Mouse (Mus musculus) layer of hippocampus, postnatal 10 days (tissue): ENCODE results near the gene Nrg3. TPM values are rescaled to one million over a fixed set of nuclear protein-coding genes. Genes with fewer than 3 reads are reported as not detected.
"Not testable (repeated sequence)": the region's sequence is repeated elsewhere in the genome, so short reads cannot be mapped to it uniquely, and the experiment has no call there.

ENCODE experiments used
- DNase-seq, 2 experiments: peaks; one replicate each; pipeline ENCODE4 v3.0.0; 2021; ENCODE audit warnings: low spot score in 2 of 2
- total RNA-seq, 2 experiments: library from RNA; stranded (reverse); gene quantifications; 2 replicates each; pipeline ENCODE4 v1.2.3; 2021

Nrg3 gene
- total RNA-seq, 2 experiments from 2014 or later, result 73.0 to 77.2 TPM

DNA sequence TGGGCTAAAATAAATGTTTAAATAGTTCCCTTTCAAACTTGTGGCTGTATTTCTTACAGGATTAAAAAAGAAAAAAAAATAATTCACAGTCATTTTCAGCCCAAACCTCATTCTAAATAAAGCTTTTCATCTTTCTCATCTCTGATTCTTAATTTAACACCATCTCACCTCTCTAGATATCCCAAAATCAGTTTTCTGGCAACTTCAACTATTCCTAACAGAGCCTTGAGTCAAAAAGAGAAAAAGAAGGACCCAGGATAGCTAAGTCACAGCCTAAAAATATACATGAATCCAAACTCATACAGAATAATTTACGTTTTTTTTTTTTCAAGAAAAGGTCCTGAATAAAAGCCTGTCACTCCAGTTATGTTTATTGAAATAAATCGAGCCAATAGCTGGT lies 232.6 kb downstream of the Nrg3 start:
- no peak for DNase-seq

DNA sequence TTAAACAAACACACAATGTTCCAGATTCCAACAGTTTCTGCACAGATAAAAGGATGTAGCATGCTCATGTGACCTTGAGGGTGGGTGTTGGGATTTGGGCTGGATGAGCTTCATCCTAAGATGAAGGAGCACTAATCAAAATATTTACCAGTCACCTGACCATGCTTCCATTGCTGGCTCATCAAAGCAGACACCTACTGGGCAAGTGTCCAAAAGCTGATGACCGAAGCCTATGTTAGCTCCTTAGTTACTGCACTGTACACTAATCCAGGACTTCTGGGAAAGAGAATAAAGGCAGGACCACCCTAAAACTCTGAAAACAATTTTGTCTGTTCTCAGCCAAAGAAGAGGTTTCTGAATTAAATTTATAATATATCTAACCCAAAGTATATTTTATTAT lies 261.4 kb downstream of the Nrg3 start:
- DNase-seq, result no peak

DNA sequence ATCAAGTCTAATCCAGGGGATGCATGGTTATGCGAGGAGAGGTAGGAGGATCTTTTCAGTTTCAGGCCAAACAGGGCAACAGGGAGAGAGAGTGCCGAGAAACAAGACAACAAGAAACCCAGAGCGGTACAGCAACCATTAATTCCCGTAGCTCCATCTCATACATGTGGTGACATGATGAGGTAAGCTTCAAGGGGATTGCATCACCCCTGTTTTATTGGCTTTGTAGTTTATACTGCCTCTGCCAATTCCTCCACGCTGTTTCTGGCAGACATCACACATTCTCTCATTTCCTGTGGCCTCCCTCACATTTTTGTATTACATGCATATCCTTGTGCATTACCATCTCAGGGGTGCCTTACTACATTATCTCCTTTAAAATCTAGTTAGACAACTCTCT lies 280.9 kb downstream of the Nrg3 start:
- DNase-seq, result no peak

DNA sequence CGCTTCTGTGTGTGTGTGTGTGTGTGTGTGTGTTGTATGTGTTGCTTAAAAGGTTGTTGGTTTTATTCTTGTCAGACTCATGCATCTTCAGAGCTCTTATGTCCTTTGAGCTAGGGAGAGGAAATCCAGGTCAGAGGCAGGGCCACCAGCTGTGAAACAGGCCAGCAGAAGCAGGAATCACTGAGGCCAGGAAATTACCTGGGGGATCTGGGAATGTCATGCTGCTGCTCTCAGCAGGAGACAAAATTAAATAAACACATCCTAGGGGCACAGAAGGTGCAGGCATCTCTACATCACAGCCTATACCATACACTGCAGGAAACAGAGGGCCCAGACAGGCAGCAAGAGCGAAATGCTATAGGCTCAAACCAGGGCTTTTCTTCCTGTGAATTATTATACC lies 299.2 kb downstream of the Nrg3 start:
- no peak for DNase-seq

DNA sequence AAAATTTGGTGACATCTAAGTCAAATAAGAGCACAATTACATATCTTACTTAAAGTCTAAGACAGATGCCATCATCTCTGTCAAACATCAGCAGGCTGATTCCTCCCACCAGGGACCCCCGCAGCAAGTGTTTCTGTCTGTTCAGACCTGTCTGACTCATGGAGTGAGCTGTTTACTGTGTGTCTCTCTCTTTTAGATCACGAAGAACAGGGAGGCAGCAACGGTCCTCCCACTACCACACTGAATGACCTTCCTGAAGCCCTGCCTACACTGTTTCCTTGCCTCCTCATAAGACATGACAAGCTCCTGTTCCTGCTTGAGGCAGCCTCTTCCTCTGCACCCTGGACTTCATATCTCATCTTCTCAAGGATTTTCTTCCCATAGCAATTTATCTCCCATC lies 312.7 kb downstream of the Nrg3 start:
- DNase-seq, result no peak

DNA sequence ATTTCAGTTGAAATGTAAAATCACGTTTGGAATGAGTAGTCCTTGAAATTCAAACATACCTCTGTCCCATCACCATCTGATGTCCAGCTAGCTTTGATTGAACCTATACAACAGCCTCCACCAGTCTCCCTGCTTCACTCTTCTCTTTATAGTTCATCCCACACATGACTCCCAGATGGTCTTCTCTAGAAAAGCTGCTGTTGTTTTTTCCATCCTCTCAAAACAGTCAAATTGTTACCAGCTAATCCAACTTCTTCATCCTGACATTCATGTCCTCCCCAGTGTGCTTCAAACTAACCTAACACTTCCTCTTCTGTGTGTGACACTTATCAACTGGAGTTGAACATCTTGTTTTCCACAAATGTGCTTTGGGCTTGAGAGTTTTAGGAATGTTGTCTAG lies 317.4 kb downstream of the Nrg3 start:
- DNase-seq, result no peak

DNA sequence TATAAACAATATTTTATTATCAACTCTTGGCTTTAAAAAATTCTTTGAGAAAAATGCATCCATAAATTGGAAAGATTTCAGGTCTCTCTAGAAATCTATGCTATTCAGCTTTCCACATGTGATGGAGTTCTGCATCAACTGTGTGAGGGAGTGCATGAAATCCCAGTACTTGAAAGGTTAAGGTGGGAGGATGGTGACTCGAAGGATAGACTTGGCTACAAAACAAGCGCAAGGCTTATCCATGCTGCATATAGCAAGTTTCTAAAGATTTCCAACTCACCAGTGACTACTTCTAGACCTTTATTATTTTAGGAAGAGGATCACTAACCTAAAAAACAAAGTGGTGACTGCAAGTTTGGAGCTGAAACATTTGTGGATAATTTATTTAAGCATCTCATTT lies 343.1 kb downstream of the Nrg3 start:
- DNase-seq, result no peak

DNA sequence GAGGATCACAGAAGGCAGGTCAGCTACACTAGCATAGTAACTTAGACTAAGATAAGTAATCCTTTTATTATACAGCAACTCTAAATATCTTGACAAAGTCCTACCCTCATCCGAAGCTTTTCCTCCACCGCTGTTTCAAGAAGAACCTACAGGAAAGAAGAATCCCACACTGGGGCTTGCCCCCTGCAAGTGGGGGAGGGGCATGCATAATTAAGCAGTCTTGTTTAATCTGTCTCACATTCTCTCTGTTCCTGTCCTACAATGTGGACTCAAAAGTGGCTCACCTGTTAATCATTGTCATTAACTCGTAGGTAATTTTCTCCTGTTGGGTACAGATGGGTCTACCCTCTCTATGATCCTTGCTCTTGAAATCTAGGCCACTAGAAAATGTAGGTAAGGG lies 354.9 kb downstream of the Nrg3 start:
- DNase-seq, result no peak

DNA sequence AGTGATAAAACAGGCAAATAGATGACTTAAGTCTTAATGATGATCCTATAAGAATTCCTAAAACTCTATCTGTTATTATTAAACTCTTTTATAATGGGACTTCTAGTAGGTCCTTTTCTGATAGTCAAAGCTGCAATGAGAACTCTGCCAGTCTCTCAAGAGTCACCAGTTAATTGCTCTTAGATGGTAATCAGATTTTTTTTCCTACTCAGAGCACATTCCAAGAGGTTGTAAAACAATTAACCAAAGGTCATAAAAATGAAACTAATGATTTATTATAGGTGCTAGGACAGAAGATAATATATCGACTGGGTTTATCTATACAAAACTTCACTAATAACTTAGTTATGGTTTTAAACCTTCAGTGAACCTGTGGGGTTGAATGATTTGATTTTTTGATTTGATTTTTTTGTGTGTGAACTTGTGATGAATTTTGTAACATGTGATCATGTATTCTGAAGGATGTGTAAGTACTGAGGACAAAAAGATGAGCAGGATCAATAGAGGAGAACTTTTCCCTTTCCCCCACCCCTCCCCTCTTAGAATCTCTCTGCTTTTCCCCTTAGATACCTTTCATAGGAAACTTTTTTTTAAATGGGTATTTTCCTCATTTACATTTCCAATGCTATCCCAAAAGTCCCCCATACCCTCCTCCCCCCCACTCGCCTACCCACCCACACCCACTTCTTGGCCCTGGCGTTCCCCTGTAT lies 356.2 kb downstream of the Nrg3 start:
- DNase-seq, result not testable (repeated sequence)

DNA sequence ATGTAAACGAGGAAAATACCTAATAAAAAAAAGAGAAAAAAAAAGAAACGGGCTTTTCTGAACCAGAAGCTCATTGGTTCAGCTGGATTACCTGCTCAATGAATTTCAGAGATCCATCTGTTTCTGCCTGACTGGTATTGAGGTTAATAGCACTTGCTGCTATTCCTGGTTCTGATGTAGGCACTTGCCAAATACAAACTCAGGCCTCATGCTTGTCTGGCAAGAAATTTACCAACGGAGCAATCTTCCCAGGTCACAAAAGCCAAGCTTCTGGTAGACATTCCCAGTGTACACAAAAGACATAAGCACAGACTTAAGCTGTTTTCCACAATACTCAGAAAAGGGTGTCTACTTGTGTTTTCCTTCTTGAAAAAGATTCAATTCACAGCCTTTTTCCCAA lies 363.3 kb downstream of the Nrg3 start:
- DNase-seq, result no peak

DNA sequence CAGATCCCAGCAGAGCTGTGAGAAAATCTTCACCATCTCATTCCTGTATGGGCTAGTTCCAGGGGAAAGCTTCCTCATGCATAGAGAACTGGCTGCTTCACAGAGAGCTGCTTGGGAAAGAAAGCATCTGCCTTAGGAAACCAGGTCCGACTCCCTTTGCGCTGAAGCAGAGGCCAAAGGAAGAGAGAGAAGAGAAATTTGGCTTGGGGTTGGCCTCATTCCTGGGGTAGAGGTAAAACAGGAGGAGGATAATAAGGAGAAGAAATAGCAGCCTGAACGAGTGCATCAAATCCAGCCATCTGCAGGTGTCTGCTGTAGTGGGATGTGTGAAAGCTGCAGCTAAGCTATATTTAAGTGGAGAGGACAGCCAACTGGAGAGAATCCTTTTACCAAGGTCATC lies 366.1 kb downstream of the Nrg3 start:
- peak in 1 of 2 experiments; percentile 11 for DNase-seq

DNA sequence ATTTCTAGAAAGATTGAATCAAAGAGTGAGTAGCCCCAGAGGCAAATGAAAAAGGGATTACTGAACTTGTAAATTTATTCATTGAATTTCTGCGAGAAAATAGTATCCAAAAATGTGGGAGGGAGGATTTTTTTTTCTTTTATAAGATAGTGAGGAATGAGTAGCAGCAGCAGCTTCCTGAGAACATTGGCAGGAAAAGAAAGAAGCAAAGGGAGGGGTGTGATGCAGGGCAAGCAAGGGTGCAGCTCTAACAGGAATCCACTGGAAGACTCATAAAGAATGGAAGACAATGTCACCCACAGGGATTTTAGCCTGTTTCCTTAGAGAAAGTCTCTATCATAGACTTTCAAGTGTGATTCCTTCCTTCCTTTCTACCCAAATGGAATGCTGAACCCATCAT lies 377.7 kb downstream of the Nrg3 start:
- DNase-seq, result no peak

DNA sequence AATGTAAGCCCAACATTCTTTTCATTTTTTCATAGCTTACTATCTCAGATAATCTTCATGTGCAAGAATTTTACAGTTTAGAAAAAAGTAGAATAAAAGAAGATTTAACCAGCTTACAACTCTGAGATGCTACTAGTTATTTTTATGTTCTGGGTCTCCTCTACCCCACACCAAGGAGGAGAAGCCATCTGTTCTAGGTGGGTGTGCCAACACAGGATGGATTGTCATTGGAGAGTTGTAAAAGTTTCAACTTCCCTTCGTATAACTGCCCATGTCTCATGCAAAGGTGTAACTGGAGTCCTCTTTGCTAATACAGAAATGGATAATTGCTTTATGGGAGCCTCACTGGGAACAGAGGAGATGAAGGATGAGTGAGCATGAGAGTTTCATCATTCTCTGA lies 393.4 kb downstream of the Nrg3 start:
- DNase-seq, result no peak

DNA sequence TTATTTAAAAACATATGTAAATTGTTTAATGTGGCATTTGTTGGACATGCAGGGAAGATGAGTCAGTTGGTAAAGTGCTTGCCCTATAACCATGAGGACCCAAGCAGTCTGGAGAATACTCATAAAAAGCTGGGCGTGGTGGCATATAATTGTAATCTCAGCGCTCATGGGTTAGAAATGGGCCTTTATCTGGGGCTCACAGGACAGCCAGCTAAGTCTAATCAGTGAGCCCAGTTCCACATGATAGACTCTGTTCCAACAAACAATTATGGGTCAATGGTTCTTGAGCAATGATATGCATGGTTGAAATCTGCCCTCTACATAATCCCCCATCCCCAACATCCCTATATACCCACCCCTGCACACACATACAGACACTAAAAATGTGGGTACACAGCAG lies 421.3 kb downstream of the Nrg3 start:
- DNase-seq, result no peak

DNA sequence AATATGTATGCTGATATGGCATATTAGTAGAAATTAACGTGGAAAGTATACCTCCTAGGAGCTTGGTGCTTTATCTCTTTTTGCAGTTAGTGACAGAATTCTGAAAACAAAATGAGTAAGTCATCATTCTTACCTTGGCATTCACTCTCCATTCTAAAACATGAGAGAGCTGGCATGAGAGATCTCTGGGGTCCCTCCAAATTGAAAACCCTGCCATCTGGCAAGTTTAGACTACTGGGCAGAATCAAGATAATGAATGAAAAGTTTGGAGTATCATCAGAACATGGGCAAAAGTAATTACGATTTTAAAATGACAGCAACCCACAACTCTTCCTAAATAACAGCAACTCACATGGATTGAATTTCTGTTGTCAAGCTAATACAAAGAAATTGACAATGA lies 423.9 kb downstream of the Nrg3 start:
- peak; percentile 10 to 26 for DNase-seq

DNA sequence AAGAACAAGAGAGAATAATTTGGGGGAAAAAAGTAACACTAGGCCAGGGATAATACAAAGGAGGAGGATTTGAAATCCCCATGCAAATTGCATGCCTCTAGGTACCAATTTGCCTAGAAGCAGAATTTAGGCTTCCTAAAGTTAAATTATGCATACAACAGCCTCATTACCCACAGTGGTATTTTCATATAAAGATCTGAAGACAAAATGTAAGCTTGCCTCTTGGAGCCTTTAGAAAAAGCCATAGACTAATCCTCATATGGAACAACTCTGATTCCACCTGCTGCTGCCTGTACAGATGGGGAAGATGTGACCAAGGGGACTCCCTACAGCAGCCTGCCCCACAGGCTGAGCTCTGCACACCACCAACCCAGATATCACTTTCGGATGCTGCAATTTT lies 428.6 kb downstream of the Nrg3 start:
- DNase-seq, result no peak

DNA sequence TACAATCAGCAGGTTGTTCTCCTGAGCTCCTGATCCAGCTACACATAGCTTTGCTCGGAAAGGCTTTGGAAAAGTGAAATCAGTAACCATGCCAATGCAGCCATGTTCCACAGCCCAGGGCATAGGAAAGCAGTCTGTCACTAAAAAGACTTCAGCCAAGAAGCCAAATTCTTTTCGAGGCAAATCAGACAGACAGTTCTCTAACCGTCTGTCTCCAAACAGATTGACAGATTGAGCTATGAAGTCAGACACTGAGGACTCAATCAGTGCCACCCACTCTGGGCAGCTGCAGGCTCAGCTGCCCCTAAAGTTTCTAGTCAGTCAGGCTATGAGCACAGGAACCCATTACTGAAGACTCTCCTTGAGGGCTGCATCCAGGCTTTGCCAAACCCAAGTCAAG lies 429.1 kb downstream of the Nrg3 start:
- peak; percentile 32 to 53 for DNase-seq

DNA sequence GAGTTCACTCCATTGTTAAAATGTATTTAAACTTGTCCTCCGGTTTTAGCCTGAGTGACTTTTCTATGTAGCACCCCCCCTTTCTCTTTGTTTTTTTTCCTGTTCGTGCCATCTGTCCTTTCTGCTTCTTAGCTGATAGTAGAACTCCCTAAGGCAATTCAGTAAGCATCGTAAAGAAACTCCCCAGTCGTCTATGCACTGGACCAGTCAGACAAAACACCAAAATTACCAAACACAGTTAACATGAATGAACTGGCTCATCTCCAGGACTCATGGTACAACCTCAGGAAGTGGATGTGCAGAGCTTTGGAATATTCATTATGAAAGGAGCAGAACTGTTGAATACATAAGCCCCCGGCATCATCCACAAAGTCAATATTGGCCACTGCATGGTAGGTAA lies 429.5 kb downstream of the Nrg3 start:
- no peak for DNase-seq

DNA sequence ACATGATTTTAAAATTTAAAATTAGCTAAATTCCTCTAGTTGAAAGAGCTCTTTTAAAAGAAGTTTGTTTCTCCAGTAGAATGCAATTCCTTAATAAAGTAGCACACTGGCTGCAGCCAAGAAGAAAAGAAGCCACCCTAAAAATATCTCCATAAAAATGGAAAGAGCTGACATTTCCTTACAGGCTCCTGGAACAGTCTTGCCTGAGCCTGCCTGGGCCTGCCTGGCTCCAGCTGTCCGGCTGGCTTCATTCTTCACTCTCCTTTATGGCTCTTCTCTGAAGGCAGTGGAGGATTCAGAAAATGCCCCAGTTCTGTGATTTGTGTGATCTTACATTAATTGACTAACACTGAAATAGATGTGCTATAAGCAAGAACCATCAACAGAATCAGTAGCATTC lies 433.8 kb downstream of the Nrg3 start:
- no peak for DNase-seq

DNA sequence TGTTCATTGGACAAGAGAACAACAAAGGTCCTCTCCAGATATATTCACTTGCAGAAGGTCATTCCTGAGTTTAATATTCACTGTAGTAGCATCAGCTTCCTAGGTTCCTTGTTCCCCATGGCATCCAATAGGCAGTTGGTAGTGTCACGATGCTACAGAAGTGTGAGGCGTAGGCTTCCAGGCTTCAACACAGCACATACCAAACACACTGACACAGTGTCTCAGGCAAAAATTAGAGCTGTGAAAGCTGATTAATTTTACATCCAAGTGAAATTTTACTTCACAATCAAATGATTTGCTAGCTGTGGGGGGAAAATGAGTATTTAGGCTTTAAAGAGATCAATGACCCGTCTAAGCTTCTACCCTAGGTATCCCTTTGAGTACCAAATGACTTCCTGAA lies 438.4 kb downstream of the Nrg3 start:
- no peak for DNase-seq

DNA sequence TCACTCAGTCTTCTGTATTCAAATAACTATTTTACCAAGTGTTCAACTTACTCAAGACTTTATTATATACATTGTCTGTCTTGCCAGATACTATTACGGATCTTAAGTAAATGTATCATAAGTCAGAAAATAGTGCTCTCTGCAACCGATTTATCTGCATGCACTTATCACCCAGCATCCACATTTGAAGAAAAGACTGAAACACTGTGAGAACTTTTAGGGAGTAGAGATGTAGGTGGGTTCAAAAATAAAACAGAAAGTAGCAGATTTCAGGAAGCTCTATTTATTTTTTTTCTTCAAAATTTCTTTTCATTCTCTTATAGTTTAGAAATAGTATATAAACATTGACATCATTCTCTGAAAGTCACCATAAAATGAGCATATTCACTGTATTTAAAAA lies 449.8 kb downstream of the Nrg3 start:
- DNase-seq, result no peak

DNA sequence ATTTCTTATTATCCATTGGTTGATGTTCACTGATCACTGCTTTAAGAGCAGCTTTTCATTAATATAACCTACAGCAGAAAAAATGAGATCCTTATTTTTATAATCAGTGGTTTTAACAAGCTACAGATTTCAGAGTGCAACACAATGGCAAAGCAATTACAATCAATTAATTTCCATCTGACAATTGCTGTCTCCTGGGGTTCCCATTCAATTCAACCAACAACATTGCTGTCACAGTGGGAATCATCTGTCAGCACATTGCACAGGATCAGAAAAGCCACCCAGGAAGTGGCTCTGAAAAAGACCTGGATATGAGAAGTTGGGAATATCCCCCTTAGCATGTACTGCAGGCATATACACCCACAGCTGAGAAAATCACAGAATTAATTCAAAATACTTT lies 458.8 kb downstream of the Nrg3 start:
- DNase-seq, result no peak

DNA sequence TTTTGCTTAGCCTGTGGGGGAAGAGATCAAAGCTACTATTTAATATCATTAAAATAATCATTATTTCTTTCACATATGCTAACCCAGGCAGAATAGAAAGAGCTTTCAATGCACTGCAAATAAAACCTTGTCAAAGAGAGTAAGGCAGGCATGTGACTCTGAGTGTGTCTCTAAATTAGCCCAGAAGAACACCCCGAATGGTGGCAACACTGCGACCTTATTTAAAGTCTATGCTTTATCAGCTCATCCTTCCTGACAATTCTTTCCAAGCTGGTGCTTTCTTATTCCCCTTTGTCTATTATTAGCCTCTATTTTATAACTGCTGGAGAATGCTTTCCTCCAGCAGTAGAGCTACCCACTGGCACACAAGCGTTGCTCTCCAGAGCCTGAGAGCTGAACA lies 475.0 kb downstream of the Nrg3 start:
- no peak for DNase-seq

DNA sequence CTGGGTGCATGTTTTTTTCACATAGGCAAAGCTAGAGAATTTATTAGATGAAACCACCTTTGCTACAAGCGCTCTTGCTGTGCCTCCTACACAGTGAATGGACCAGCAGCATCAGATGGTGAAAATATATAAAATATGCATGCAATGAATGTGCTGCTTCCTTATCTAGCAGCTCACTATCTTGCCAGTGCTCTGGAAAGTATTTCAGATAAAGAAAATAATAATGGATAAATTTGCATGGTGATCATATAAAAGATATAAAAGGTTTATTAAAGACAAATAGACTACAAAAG lies 480.4 kb downstream of the Nrg3 start:
- no peak for DNase-seq
